Mouse (Mus musculus) lung, embryonic 15.5 days (tissue): ENCODE results near the gene Cpne5. TPM values are rescaled to one million over a fixed set of nuclear protein-coding genes. Genes with fewer than 3 reads are reported as not detected.

Experiments
- ATAC-seq: fragments of 200-750 bp; cut with Nextera tagmentation; 2 replicates; pipeline ENCODE4 v1.8.0; 2017; ENCODE audit warnings: moderate number of reproducible peaks, borderline replicate concordance; ENCODE audit not compliant: low FRiP score, low TSS enrichment; ENCODE audit errors: extremely low read depth
- H3K27ac ChIP-seq: fragments of 300-500 bp; sonication (generic); 2 replicates; pipeline ENCODE4 v1.5.1; 2015; ENCODE audit warnings: moderate library complexity, mild to moderate bottlenecking, inconsistent platforms
- H3K27me3 ChIP-seq: fragments of 300-500 bp; sonication (generic); 2 replicates; pipeline ENCODE4 v1.6.1; 2015; ENCODE audit warnings: inconsistent platforms
- H3K36me3 ChIP-seq: fragments of 300-500 bp; sonication (generic); 2 replicates; pipeline ENCODE4 v1.6.1; 2015; ENCODE audit warnings: inconsistent platforms
- H3K4me1 ChIP-seq: fragments of 300-500 bp; sonication (generic); 2 replicates; pipeline ENCODE4 v1.6.1; 2015; ENCODE audit warnings: inconsistent platforms
- H3K4me2 ChIP-seq: fragments of 300-500 bp; sonication (generic); 2 replicates; pipeline ENCODE4 v1.6.1; 2015; ENCODE audit warnings: inconsistent platforms, mild to moderate bottlenecking, moderate library complexity
- H3K4me3 ChIP-seq: fragments of 300-500 bp; sonication (generic); 2 replicates; pipeline ENCODE4 v1.5.1; 2015; ENCODE audit warnings: mild to moderate bottlenecking, inconsistent platforms
- H3K9ac ChIP-seq: fragments of 300-500 bp; sonication (generic); 2 replicates; pipeline ENCODE4 v1.6.1; 2015; ENCODE audit warnings: inconsistent platforms
- H3K9me3 ChIP-seq: fragments of 300-500 bp; sonication (generic); 2 replicates; pipeline ENCODE4 v1.6.1; 2016; ENCODE audit warnings: inconsistent platforms
- WGBS: fragments of 180-500 bp; shearing (Covaris S2); methylation state at CpG from one replicate; pipeline ENCODE4 v1.1.7; 2015; 5-methylcytosine and 5-hydroxymethylcytosine counted together
- polyA plus RNA-seq: library from polyadenylated mRNA; unstranded; fragments of >200 nt; fragmentation: Nextera tagmentation; extraction: Ambion mirVana; gene quantifications from 2 replicates; pipeline ENCODE4 v1.2.1, GENCODE M21; 2015

The Cpne5 gene
- polyA plus RNA-seq, 1 experiment from 2014 or later: 5.1 TPM

DNA sequence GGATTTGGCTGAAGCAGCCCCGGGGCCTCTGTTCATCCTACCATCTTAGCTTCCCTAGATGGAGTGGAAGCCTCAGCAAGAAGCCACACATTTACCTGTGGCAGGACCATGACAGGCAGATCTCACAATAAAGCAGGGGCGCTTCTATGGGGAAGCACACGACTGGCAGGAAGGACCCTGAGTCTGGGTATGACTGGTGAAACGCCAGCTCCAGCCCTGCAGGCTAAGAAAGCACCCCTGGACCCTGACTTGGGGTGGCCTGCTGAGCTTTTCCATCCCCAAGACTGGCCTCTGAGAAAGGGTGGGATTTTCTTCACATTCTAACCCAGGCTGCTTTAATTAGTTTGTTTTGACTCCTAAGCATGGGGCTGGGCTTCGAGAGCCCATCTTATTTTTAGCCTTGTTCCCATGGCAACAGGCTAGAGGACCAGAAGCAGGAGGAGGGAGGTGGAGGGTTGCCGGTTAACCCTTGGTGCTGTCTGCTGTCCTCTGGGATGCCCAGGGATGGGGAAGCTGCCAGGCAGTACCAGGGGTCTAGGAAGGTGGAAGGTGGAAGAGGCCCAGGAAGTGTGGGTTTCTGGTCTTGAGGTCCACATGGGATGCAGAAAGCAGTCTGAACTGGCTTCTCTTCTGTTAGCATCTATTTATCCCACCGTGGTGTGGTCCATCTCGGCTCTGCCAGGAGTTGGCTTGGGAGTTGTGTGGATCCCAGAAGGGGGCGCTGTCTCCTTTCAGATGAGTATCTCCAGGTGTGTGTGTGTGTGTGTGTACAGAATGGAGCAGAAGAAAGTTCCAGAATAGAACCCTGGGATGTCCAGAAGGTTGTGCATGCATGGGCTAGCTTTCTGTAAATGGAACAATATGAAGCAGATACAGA, 61.3 kb downstream of the Cpne5 start:
- Histone ChIP-seq H3K4me2 (no peak overlapping the region), H3K4me1 (peaks cover 17% of the 10 kb centered on the region), H3K9me3 (no peaks in the 10 kb centered on the region), H3K4me3 (no peak overlapping the region), H3K27me3 (no peaks in the 10 kb centered on the region), H3K36me3 (no peaks in the 10 kb centered on the region), H3K9ac (no peak overlapping the region), H3K27ac (no peak overlapping the region)
- WGBS: 21% methylated on average over 9 of the region's 9 CpGs
- no peak for ATAC-seq

DNA sequence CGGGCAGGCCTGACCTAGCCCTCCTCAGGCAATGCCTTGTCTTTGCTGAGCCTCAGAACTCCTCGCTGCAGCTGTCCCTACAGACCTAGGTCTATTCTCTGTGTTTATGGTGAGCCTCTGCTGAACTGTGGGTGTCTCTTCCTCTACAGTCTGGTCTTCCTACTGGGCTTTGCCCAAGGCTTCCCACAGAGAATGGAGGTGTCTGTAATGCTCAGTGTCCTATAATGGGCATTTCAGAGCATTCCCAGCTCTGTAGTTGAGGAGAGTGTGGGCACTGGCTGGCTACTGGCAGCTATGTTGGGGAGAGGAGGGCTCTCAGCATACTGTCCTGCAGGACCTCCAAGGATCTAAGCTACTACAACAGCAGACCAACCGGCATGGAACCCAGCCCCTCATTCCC, 62.3 kb downstream of the Cpne5 start:
- 63% methylated on average over 3 of the region's 3 CpGs for WGBS
- peaks cover 15% of the 10 kb centered on the region; the same call in 1 of the 2 replicates for H3K4me1 ChIP-seq
- no peak overlapping the region for H3K4me3 ChIP-seq
- no peak overlapping the region for H3K27ac ChIP-seq
- H3K27me3 ChIP-seq: no peaks in the 10 kb centered on the region
- no peaks in the 10 kb centered on the region for H3K9me3 ChIP-seq
- no peak overlapping the region for H3K4me2 ChIP-seq
- no peaks in the 10 kb centered on the region for H3K36me3 ChIP-seq
- ATAC-seq: no peak
- no peak overlapping the region for H3K9ac ChIP-seq

DNA sequence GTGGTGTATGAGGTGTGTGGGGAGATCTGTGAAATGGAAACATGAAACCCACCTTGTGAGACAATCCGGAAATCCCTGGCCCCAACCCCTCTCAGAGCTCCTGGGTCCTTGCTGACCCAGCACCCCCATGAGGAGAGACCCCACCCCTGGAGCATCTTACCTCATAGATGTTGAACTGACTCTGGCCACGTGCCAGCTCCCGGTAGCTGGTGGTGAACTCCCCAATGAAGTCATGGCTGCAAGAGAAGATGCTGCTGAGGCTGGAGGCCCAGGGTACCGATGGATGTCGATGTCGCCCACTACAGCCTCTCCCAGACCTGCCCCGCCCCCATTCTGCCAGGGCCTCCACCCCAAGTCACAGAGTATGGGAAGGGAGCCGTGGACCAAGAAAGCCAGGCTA, 64.8 kb downstream of the Cpne5 start:
- H3K4me3 ChIP-seq: no peak overlapping the region
- no peak overlapping the region for H3K9ac ChIP-seq
- no peak overlapping the region for H3K27ac ChIP-seq
- H3K4me1 ChIP-seq: peaks cover 14% of the 10 kb centered on the region; the same call in 1 of the 2 replicates
- H3K27me3 ChIP-seq: no peaks in the 10 kb centered on the region
- no peak overlapping the region for H3K4me2 ChIP-seq
- H3K36me3 ChIP-seq: no peaks in the 10 kb centered on the region
- no peaks in the 10 kb centered on the region for H3K9me3 ChIP-seq
- ATAC-seq: no peak
- 67% methylated on average over 8 of the region's 8 CpGs for WGBS

DNA sequence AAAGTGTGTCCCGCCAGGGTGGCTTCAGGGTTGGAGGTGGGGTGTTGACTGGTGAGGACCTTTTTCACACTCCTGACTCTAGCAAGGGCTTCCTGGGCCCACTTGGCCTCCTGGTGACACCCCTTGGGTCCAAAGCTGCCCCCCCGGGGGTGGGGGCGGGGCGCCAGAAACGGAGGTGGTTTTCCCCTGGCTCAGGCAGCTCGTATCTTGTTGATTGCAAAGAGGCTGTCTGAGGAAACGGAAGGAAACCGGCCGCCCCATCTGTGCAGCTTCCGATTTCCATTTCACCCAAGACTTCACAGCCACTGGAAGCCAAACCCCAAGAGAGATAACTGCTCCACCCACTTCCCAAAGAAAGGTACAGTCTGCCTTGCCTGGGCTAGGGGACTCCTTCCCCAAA, 65.9 kb downstream of the Cpne5 start:
- WGBS: 33% methylated on average over 10 of the region's 10 CpGs
- no peak overlapping the region for H3K27ac ChIP-seq
- H3K4me3 ChIP-seq: no peak overlapping the region
- H3K36me3 ChIP-seq: no peaks in the 10 kb centered on the region
- no peaks in the 10 kb centered on the region for H3K27me3 ChIP-seq
- no peaks in the 10 kb centered on the region for H3K9me3 ChIP-seq
- no peak for ATAC-seq
- H3K9ac ChIP-seq: no peak overlapping the region
- H3K4me1 ChIP-seq: peaks cover 20% of the 10 kb centered on the region
- H3K4me2 ChIP-seq: no peak overlapping the region

DNA sequence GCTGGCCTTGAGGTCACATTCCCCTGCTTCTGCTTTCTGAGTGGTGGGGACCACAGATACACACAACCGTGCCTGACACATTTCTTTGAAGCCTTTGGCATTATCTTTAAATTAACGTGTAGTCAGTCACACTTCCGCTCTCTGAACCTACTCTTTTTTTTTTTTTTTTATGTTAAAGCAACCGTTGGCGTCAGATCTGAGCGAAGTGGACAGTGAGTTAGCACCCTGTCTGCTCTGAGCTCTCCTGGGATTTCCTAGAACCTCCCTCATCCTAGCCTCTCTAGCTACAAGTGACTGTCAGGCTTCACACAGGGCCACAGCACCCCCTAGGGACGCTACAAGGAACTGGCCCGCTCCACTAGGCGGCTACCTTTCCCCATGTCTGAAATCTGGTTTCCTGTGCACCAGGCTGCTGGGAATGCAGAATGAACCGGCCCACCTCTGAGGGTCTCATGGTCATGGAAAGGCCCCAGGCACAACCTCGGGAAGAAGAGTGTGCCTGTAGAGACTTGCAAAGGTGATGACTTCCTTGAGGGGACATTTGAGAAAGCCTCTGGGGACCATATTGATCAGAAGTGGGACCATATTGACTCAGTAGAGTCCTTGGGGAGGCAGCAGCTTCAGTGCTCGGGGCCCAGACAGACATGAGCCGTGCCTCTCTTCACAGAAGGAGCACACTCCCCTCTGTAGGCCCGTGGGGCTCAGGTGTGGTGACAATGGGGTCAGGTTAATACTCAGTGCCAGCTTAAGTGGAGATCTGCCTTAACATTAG, 66.8 kb downstream of the Cpne5 start:
- Histone ChIP-seq H3K9ac (no peak overlapping the region), H3K36me3 (no peaks in the 10 kb centered on the region), H3K4me3 (no peak overlapping the region), H3K4me1 (peaks cover 22% of the 10 kb centered on the region), H3K4me2 (no peak overlapping the region), H3K27ac (no peak overlapping the region), H3K27me3 (no peaks in the 10 kb centered on the region), H3K9me3 (no peaks in the 10 kb centered on the region)
- ATAC-seq: peak; percentile 56; the same call in 1 of the 2 replicates
- WGBS: 15% methylated on average over 14 of the region's 14 CpGs

DNA sequence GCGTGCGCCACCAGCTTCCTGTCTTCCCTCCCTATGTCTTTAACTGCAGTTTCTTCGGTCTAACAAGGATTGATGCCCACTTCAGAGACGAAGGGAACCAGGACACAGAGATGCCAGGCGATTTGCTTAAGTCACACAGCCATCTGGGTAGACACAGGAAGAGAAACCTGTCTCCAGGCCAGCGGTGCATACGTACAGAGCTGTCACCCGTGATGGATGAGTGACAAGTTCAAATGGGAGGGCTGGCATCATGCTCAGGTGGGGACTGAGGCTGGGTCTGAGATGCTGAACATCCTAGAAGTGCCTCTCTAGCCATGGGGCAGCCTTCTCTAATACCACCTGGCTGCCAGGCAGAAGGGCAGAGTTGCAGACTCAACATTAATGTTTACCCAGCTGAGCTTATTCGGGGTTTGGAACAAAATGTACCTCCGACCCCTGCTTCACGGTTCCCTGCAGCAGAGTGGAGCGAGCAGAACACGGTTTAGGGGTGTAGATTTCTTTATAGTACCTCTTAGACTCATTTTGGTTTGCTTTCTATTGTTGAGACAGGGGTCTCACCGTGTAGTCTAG, 67.5 kb downstream of the Cpne5 start:
- H3K27me3 ChIP-seq: no peaks in the 10 kb centered on the region
- no peaks in the 10 kb centered on the region for H3K9me3 ChIP-seq
- no peak overlapping the region for H3K4me3 ChIP-seq
- H3K4me2 ChIP-seq: no peak overlapping the region
- peaks cover 28% of the 10 kb centered on the region for H3K4me1 ChIP-seq
- H3K27ac ChIP-seq: no peak overlapping the region
- H3K36me3 ChIP-seq: no peaks in the 10 kb centered on the region
- 53% methylated on average over 14 of the region's 14 CpGs for WGBS
- no peak overlapping the region for H3K9ac ChIP-seq
- no peak for ATAC-seq

DNA sequence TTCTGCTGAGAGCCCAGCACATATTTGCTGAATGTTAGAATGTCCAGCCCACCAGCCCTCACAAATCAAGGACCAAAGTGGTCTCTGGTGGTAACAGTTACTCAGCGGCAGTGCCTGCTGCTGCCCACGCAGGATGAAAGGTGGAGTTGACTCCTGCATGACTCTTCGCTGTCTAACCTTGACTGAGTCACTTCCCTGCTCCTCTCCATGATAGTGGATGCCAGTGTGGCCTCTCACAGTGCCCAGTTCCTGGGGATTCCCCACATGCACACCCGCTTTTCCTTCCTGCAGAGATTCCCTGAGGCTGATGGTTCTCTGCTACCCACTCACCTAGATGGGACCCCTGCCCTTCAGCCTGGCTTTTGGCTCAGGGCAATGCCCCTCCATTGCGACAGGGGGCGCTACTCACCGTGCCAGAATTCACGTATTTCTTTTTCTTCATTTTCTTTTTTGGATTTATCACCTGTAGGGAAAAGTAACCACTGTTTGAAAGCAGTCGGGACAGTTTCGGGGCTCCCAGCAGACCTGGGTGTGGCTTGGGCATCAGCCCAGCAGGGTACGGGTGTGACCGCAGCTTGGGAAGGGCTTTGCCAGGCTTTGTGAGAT, 68.9 kb downstream of the Cpne5 start:
- Histone ChIP-seq H3K9ac (no peak overlapping the region), H3K27ac (no peak overlapping the region), H3K9me3 (no peaks in the 10 kb centered on the region), H3K27me3 (no peaks in the 10 kb centered on the region), H3K36me3 (no peaks in the 10 kb centered on the region), H3K4me1 (peaks cover 37% of the 10 kb centered on the region), H3K4me3 (no peak overlapping the region), H3K4me2 (no peak overlapping the region)
- WGBS: 71% methylated on average over 12 of the region's 12 CpGs
- no peak for ATAC-seq

DNA sequence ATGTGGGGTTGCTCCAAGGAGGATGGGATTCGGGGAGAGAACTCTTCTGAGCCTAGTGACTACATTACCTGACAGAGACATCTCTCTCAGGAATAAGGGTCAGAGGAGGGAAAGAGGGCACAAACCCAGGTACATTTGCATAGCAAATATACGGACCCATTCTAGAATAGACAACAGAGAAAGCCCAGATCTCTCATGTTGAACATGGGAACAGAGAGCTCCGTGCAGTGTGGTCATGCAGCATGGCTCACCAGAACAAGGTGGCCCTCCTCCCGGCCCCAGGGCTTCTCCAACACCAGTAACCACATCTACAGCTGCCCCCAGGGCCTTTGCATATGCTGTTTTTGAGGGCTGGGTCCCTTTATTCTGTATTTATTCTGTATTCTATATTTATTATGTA, 69.5 kb downstream of the Cpne5 start:
- no peak overlapping the region for H3K27ac ChIP-seq
- H3K27me3 ChIP-seq: no peaks in the 10 kb centered on the region
- H3K9ac ChIP-seq: no peak overlapping the region
- H3K4me2 ChIP-seq: no peak overlapping the region
- peaks cover 40% of the 10 kb centered on the region for H3K4me1 ChIP-seq
- no peaks in the 10 kb centered on the region for H3K9me3 ChIP-seq
- no peaks in the 10 kb centered on the region for H3K36me3 ChIP-seq
- no peak overlapping the region for H3K4me3 ChIP-seq
- ATAC-seq: no peak
- WGBS: 85% methylated on average over 4 of the region's 4 CpGs

DNA sequence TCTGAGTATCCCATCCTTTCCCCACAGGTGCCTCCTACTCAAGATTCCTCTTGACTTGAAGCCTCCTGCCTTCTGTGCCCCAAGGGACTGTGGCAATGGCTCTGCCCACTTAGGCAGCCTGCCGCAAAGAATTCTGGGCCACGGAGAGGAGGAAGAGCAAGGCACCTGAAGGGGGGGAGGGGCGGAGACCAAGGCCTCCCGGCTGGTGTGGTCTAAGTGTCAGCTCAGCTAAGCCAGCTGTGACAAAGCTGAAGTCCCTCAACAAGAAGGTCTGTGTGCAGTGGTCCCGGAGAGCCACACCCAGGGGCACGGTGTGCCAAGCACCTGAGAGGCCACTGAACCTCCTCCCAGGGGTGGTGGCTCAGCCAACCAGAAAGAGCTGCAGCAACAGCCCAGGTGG, 70.6 kb downstream of the Cpne5 start:
- no peak for ATAC-seq
- no peaks in the 10 kb centered on the region for H3K9me3 ChIP-seq
- 44% methylated on average over 6 of the region's 6 CpGs for WGBS
- H3K27ac ChIP-seq: no peak overlapping the region
- H3K4me1 ChIP-seq: peaks cover 40% of the 10 kb centered on the region
- no peak overlapping the region for H3K4me2 ChIP-seq
- H3K4me3 ChIP-seq: no peak overlapping the region
- H3K27me3 ChIP-seq: no peaks in the 10 kb centered on the region
- H3K9ac ChIP-seq: no peak overlapping the region
- no peaks in the 10 kb centered on the region for H3K36me3 ChIP-seq

DNA sequence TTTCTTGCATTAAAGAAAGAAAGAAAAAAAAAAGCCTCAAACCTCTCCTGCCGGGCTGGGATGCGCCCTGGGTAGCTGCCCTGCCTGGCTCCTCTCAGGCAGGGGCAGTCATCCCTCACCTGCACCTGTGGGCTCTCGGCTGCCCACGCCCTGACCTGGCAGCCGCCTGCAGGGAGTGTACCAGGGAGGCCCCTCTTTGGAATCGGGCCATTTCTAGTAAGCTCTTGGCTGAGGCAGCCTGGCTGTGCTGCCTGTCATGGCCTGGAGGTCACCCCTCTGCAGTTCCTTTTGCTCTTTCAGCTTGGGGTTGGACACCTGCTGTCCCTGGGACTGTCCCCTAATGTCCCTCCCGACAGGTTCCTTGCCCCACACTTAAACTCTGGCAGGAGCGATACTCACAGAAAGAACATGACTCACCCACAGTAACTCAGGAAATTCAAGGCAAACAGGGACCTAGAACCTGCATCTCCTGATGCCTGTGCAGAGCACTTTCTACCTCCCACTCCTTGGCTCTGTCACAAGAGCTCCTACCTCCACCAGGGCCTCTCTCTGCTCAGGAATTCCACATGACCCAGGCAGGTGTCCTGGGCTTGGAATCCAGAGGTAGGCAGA, 71.9 kb downstream of the Cpne5 start:
- H3K9me3 ChIP-seq: no peaks in the 10 kb centered on the region
- ATAC-seq: no peak
- peaks cover 37% of the 10 kb centered on the region for H3K4me1 ChIP-seq
- WGBS: 49% methylated on average over 8 of the region's 8 CpGs
- H3K4me3 ChIP-seq: no peak overlapping the region
- H3K4me2 ChIP-seq: no peak overlapping the region
- no peak overlapping the region for H3K9ac ChIP-seq
- no peaks in the 10 kb centered on the region for H3K27me3 ChIP-seq
- H3K27ac ChIP-seq: peak overlapping the region; percentile 25; the same call in 1 of the 2 replicates
- no peaks in the 10 kb centered on the region for H3K36me3 ChIP-seq

DNA sequence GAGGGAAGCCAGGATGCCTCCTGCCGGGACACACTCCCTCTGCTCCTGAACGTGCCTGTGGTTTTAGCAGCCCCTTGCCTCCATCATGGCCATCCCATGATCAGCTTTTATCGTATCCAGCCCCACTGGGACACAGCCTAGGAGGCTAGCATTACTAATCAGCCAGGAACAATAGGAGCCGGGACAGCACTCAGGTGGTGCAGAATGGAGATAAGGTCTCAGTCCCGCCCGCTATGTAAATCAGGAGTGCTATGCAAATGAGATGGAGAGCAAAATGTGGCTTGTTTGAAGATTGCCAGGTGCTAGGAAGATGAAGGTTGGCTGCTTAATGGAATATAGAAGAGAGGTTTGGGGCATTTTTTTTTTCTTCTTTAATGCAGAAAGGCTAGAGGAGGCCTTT, 72.5 kb downstream of the Cpne5 start:
- no peak overlapping the region for H3K4me2 ChIP-seq
- peaks cover 33% of the 10 kb centered on the region for H3K4me1 ChIP-seq
- H3K9ac ChIP-seq: no peak overlapping the region
- 38% methylated on average over 6 of the region's 6 CpGs for WGBS
- no peaks in the 10 kb centered on the region for H3K27me3 ChIP-seq
- no peaks in the 10 kb centered on the region for H3K36me3 ChIP-seq
- no peaks in the 10 kb centered on the region for H3K9me3 ChIP-seq
- no peak for ATAC-seq
- H3K4me3 ChIP-seq: no peak overlapping the region
- H3K27ac ChIP-seq: 0 out of 2 replicates have a peak overlapping the region, but pooled peaks have one; percentile 25
